Mouse (Mus musculus) MN1 (cell line): Measurements from ENCODE around the gene Msrb3.

Experiments used
- DNase-seq: peaks from one replicate; pipeline ENCODE4 v3.0.0-alpha.2; 2016; ENCODE audit warnings: low spot score

Gene Msrb3

GRCm38 (mm10) chr10:120861674-120862073 lies 37.2 kb downstream of the Msrb3 start:
- DNase-seq = no peak

GRCm38 (mm10) chr10:120861194-120861593 lies 37.7 kb downstream of the Msrb3 start:
- DNase-seq = no peak

GRCm38 (mm10) chr10:120857531-120858001 lies 41.3 kb downstream of the Msrb3 start:
- DNase-seq = no peak

- no peak for DNase-seq
Observed at GRCm38 (mm10) chr10:120854329-120854728, 44.6 kb downstream of the Msrb3 start.

GRCm38 (mm10) chr10:120853816-120854215 lies 45.1 kb downstream of the Msrb3 start:
- DNase-seq = no peak

GRCm38 (mm10) chr10:120851196-120851781 lies 47.6 kb downstream of the Msrb3 start:
- no peak for DNase-seq

- no peak for DNase-seq
Observed at GRCm38 (mm10) chr10:120850391-120851195, 48.3 kb downstream of the Msrb3 start.

- DNase-seq = no peak
Observed at GRCm38 (mm10) chr10:120848677-120849076, 50.2 kb downstream of the Msrb3 start.

GRCm38 (mm10) chr10:120847785-120848184 lies 51.1 kb downstream of the Msrb3 start:
- DNase-seq = no peak

- no peak for DNase-seq
Observed at GRCm38 (mm10) chr10:120839966-120840365, 58.9 kb downstream of the Msrb3 start.

- peak; percentile 69 for DNase-seq
Observed at GRCm38 (mm10) chr10:120834531-120834930, 64.4 kb downstream of the Msrb3 start.

GRCm38 (mm10) chr10:120833836-120834235 lies 65.1 kb downstream of the Msrb3 start:
- peak; percentile 33 for DNase-seq

- no peak for DNase-seq
Observed at GRCm38 (mm10) chr10:120827761-120828160, 71.1 kb downstream of the Msrb3 start.

GRCm38 (mm10) chr10:120826795-120827669 lies 71.9 kb downstream of the Msrb3 start:
- no peak for DNase-seq

- no peak for DNase-seq
Observed at GRCm38 (mm10) chr10:120826381-120826780, 72.5 kb downstream of the Msrb3 start.

GRCm38 (mm10) chr10:120825594-120825993 lies 73.3 kb downstream of the Msrb3 start:
- no peak for DNase-seq

GRCm38 (mm10) chr10:120821491-120822358 lies 77.2 kb downstream of the Msrb3 start:
- peak; percentile 39 for DNase-seq

GRCm38 (mm10) chr10:120820781-120821300 lies 78.1 kb downstream of the Msrb3 start:
- DNase-seq = no peak

- DNase-seq = no peak
Observed at GRCm38 (mm10) chr10:120815290-120815689, 83.6 kb downstream of the Msrb3 start.

- no peak for DNase-seq
Observed at GRCm38 (mm10) chr10:120811796-120812443, 87.0 kb downstream of the Msrb3 start.
